Mouse (Mus musculus) midbrain, embryonic 14.5 days (tissue): ENCODE measurements around the gene Fam133b. TPM values are rescaled to one million over a fixed set of nuclear protein-coding genes. Genes with fewer than 3 reads are reported as not detected.
A peak's percentile ranks its signal among the peaks of the same experiment; 100 is the strongest.

Experiments used
- ATAC-seq: fragments of 200-750 bp; cut with Nextera tagmentation; 2 replicates; pipeline ENCODE4 v1.8.0; 2017; ENCODE audit warnings: moderate number of reproducible peaks, moderate library complexity; ENCODE audit not compliant: low FRiP score, low TSS enrichment
- DNase-seq: peaks from one replicate; pipeline ENCODE4 v3.0.0-alpha.2; 2015
- H3K27ac ChIP-seq: fragments of 300-500 bp; sonication (generic); replicated peaks from 2 replicates; pipeline ENCODE4 v1.5.1; 2014; ENCODE audit warnings: mild to moderate bottlenecking, low read depth, low read length, moderate library complexity
- H3K27me3 ChIP-seq: fragments of 300-500 bp; sonication (generic); 2 replicates; pipeline ENCODE4 v1.6.1; 2014; ENCODE audit warnings: low read length, control low read depth, mixed read lengths; ENCODE audit not compliant: control insufficient read depth, insufficient read depth
- H3K36me3 ChIP-seq: fragments of 300-500 bp; sonication (generic); 2 replicates; pipeline ENCODE4 v1.6.1; 2014; ENCODE audit warnings: low read length, control low read depth; ENCODE audit not compliant: control insufficient read depth, insufficient read depth
- H3K4me1 ChIP-seq: fragments of 300-500 bp; sonication (generic); 2 replicates; pipeline ENCODE4 v1.6.1; 2014; ENCODE audit warnings: mild to moderate bottlenecking, antibody characterized with exemption, low read length, control low read depth; ENCODE audit not compliant: control insufficient read depth, insufficient read depth
- H3K4me2 ChIP-seq: fragments of 300-500 bp; sonication (generic); 2 replicates; pipeline ENCODE4 v1.6.1; 2014; ENCODE audit warnings: mild to moderate bottlenecking, low read length, moderate library complexity
- H3K4me3 ChIP-seq: fragments of 300-500 bp; sonication (generic); replicated peaks from 2 replicates; pipeline ENCODE4 v1.5.1; 2014; ENCODE audit warnings: low read depth, low read length
- H3K9ac ChIP-seq: fragments of 300-500 bp; sonication (generic); replicated peaks from 2 replicates; pipeline ENCODE4 v1.6.1; 2014; ENCODE audit warnings: mild to moderate bottlenecking, low read length, moderate library complexity
- H3K9me3 ChIP-seq: fragments of 300-500 bp; sonication (generic); 2 replicates; pipeline ENCODE4 v1.6.1; 2016; ENCODE audit warnings: low read length, control low read depth, mixed read lengths; ENCODE audit not compliant: control insufficient read depth
- WGBS: fragments of 180-500 bp; shearing (Covaris S2); extraction: QIAGEN DNeasy Blood & Tissue Kit; methylation state at CpG from one replicate; pipeline ENCODE4 v1.1.7; 2014; 5-methylcytosine and 5-hydroxymethylcytosine counted together
- polyA plus RNA-seq: library from polyadenylated mRNA; unstranded; fragments of >200 nt; fragmentation: Nextera tagmentation; extraction: Ambion mirVana; gene quantifications from 2 replicates; pipeline ENCODE4 v1.2.1, GENCODE M21; 2014

The Fam133b gene
- polyA plus RNA-seq, 1 experiment from 2014 or later = 29.0 TPM

- WGBS = 90% methylated on average over 2 of the region's 2 CpGs
- DNase-seq (no peak), ATAC-seq (no peak)
- peaks cover 92% of the 10 kb centered on the region for H3K36me3 ChIP-seq
- no peak overlapping the region for H3K4me2 ChIP-seq
- no peaks in the 10 kb centered on the region for H3K4me1 ChIP-seq
- no peaks in the 10 kb centered on the region for H3K27me3 ChIP-seq
- no peak overlapping the region for H3K4me3 ChIP-seq
- no peak overlapping the region for H3K9ac ChIP-seq
- no peaks in the 10 kb centered on the region; the same call in none of the 2 replicates for H3K9me3 ChIP-seq
- H3K27ac ChIP-seq = no peak overlapping the region
Observed at GRCm38 (mm10) chr5:3574825-3575224, 31.2 kb downstream of the Fam133b start.

- WGBS = 94% methylated on average over 2 of the region's 2 CpGs
- Histone ChIP-seq H3K4me2 (no peak overlapping the region), H3K27ac (no peak overlapping the region), H3K36me3 (peaks cover 92% of the 10 kb centered on the region), H3K4me3 (no peak overlapping the region), H3K9ac (no peak overlapping the region), H3K4me1 (no peaks in the 10 kb centered on the region), H3K27me3 (no peaks in the 10 kb centered on the region), H3K9me3 (no peaks in the 10 kb centered on the region; the same call in none of the 2 replicates)
- no peak for DNase-seq
- ATAC-seq = no peak
Observed at GRCm38 (mm10) chr5:3577939-3578338, 34.3 kb downstream of the Fam133b start.

- WGBS = 95% methylated on average over 7 of the region's 7 CpGs
- Histone ChIP-seq H3K9me3 (no peaks in the 10 kb centered on the region; the same call in none of the 2 replicates), H3K4me2 (no peak overlapping the region), H3K27ac (no peak overlapping the region), H3K27me3 (no peaks in the 10 kb centered on the region), H3K36me3 (peaks cover 93% of the 10 kb centered on the region), H3K4me1 (no peaks in the 10 kb centered on the region), H3K9ac (no peak overlapping the region), H3K4me3 (no peak overlapping the region)
- DNase-seq = no peak
- ATAC-seq = no peak
Observed at GRCm38 (mm10) chr5:3579066-3579465, 35.4 kb downstream of the Fam133b start.

- peak; percentile 98 for DNase-seq
- WGBS = under 1% methylated on average over 48 of the region's 50 CpGs
- peak within 1 kb of the TSS; percentile 87 for H3K4me3 ChIP-seq
Observed at GRCm38 (mm10) chr5:3595693-3596398, 52.2 kb downstream of the Fam133b start, which contains the start of gene Pex1. Gene Pex1, plus strand, starts transcription at chr5:3596066.

GRCm38 (mm10) chr5:3596399-3596766 is 52.8 kb downstream of the Fam133b start, which contains the start of gene Rbm48:
Gene Rbm48, minus strand, starts transcription at chr5:3596585.
- peaks cover 16% of the 10 kb centered on the region for H3K4me1 ChIP-seq
- H3K27me3 ChIP-seq = no peaks in the 10 kb centered on the region
- ATAC-seq = peak; percentile 87
- peak; percentile 91 for DNase-seq
- peaks cover 12% of the 10 kb centered on the region for H3K36me3 ChIP-seq
- peak within 1 kb of the TSS; percentile 71 for H3K9ac ChIP-seq
- H3K4me2 ChIP-seq = peak within 1 kb of the TSS; percentile 84
- H3K9me3 ChIP-seq = no peaks in the 10 kb centered on the region
- H3K27ac ChIP-seq = peak within 1 kb of the TSS; percentile 79
- WGBS = under 1% methylated on average over 31 of the region's 31 CpGs
- peak within 1 kb of the TSS; percentile 87 for H3K4me3 ChIP-seq

More at GRCm38 (mm10) chr5:3595693-3596398, 52.2 kb downstream of the Fam133b start, which contains the start of gene Pex1:
- H3K36me3 ChIP-seq = peaks cover 18% of the 10 kb centered on the region
- H3K4me1 ChIP-seq = peaks cover 16% of the 10 kb centered on the region
- H3K27ac ChIP-seq = peak within 1 kb of the TSS; percentile 79
- H3K27me3 ChIP-seq = no peaks in the 10 kb centered on the region
- no peaks in the 10 kb centered on the region for H3K9me3 ChIP-seq
- H3K9ac ChIP-seq = peak within 1 kb of the TSS; percentile 71
- peak within 1 kb of the TSS; percentile 84 for H3K4me2 ChIP-seq
- peak; percentile 98 for ATAC-seq

- peaks cover 16% of the 10 kb centered on the region for H3K4me1 ChIP-seq
- no peak overlapping the region for H3K27ac ChIP-seq
- ATAC-seq (no peak), DNase-seq (no peak)
- H3K4me2 ChIP-seq = peak overlapping the region; percentile 84
- H3K9me3 ChIP-seq = no peaks in the 10 kb centered on the region
- 0 out of 2 replicates have a peak, but pooled peaks cover 5% of the 10 kb centered on the region for H3K36me3 ChIP-seq
- H3K27me3 ChIP-seq = no peaks in the 10 kb centered on the region
- peak overlapping the region; percentile 87 for H3K4me3 ChIP-seq
- H3K9ac ChIP-seq = peak overlapping the region; percentile 71; the same call in 1 of the 2 replicates
Observed at GRCm38 (mm10) chr5:3597171-3597570, 53.5 kb downstream of the Fam133b start.

GRCm38 (mm10) chr5:3598766-3599165 is 55.1 kb downstream of the Fam133b start:
- H3K9me3 ChIP-seq = no peaks in the 10 kb centered on the region
- WGBS = 91% methylated on average over 5 of the region's 5 CpGs
- ATAC-seq (no peak), DNase-seq (no peak)
- no peak overlapping the region for H3K9ac ChIP-seq
- peaks cover 16% of the 10 kb centered on the region for H3K4me1 ChIP-seq
- H3K27ac ChIP-seq = no peak overlapping the region
- H3K27me3 ChIP-seq = no peaks in the 10 kb centered on the region
- H3K4me3 ChIP-seq = no peak overlapping the region
- H3K4me2 ChIP-seq = no peak overlapping the region
- peaks cover 1% of the 10 kb centered on the region; the same call in 1 of the 2 replicates for H3K36me3 ChIP-seq

GRCm38 (mm10) chr5:3600298-3600697 is 56.7 kb downstream of the Fam133b start:
- WGBS = 96% methylated on average over 1 of the region's 1 CpGs
- no peak for ATAC-seq

GRCm38 (mm10) chr5:3600790-3601189 is 57.2 kb downstream of the Fam133b start:
- WGBS = 92% methylated on average over 3 of the region's 3 CpGs
- ATAC-seq (no peak), DNase-seq (no peak)
- Histone ChIP-seq H3K27ac (no peak overlapping the region), H3K9ac (no peak overlapping the region), H3K4me2 (no peak overlapping the region), H3K4me3 (no peak overlapping the region), H3K36me3 (peaks cover 17% of the 10 kb centered on the region), H3K9me3 (no peaks in the 10 kb centered on the region), H3K4me1 (peaks cover 8% of the 10 kb centered on the region), H3K27me3 (no peaks in the 10 kb centered on the region)

More at GRCm38 (mm10) chr5:3600298-3600697, 56.7 kb downstream of the Fam133b start:
- Histone ChIP-seq H3K27ac (no peak overlapping the region), H3K9me3 (no peaks in the 10 kb centered on the region), H3K9ac (no peak overlapping the region), H3K4me1 (peaks cover 10% of the 10 kb centered on the region), H3K27me3 (no peaks in the 10 kb centered on the region), H3K4me2 (no peak overlapping the region), H3K4me3 (no peak overlapping the region), H3K36me3 (peaks cover 12% of the 10 kb centered on the region)
- no peak for DNase-seq
